Mouse (Mus musculus) thymus, adult 2 months (tissue): Measurements from ENCODE around the gene Tti1.

Experiments
- CTCF ChIP-seq: fragments of 200-500 bp; IDR thresholded peaks from 2 replicates; pipeline ENCODE4 v1.5.1; 2012; ENCODE audit warnings: mild to moderate bottlenecking, control low read depth, low read length, moderate library complexity, borderline replicate concordance; ENCODE audit not compliant: control insufficient read depth, poor library complexity, insufficient read depth; ENCODE audit errors: extremely low read depth
- POLR2A ChIP-seq: fragments of 200-500 bp; IDR thresholded peaks from 2 replicates; pipeline ENCODE4 v1.6.1; 2012; ENCODE audit warnings: mild to moderate bottlenecking, low read length, control low read depth, moderate library complexity; ENCODE audit not compliant: control insufficient read depth, poor library complexity, insufficient read depth; ENCODE audit errors: extremely low read depth

- TF ChIP-seq CTCF: no peak
- no peak for TF ChIP-seq POLR2A
These were observed 18.0 kb upstream of the Tti1 start for GRCm38 (mm10) chr2:158046186-158046585.
